Mouse (Mus musculus) telencephalon, adult 2 months (tissue): ENCODE data around the gene Gm12830.

Source experiments
- DNase-seq: peaks from one replicate; pipeline ENCODE4 v3.0.0-alpha.2; 2011; ENCODE audit warnings: low read depth, low spot score

The Gm12830 gene

DNA sequence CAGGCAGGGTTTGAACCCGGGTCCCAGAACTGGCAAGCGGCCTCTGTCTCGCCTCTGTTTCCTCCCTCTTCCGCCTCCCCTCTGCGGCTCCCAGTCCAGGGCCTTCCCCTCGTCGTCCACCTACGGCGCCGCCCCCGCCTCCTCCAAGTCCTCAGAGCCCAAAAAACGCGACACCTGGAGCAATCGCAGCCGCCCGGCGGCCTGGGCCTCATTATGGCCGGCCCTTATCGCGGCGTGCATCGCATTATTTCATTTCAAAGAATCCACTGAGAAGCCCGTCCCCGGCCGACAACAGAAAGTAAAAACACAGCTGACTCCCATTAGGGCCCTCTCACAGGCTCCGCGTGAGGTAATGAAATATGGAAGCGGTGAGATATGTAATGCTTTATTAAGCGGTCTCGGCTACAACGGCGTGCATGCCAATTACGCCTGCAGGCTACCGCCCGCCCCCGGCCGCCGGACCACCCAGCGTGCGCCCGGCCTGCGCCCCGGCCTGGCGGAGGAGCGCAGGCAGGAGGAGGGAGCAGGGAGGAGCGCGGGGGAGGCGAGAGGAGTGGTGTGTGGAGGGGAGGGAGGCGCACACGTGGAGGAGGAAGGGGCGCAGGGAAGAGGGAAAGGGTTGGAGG is at the start of gene Gm12830:
TSS of gene Gm12830 (plus strand) at position 156 of the 626 bp plus-strand sequence.
- no peak for DNase-seq

DNA sequence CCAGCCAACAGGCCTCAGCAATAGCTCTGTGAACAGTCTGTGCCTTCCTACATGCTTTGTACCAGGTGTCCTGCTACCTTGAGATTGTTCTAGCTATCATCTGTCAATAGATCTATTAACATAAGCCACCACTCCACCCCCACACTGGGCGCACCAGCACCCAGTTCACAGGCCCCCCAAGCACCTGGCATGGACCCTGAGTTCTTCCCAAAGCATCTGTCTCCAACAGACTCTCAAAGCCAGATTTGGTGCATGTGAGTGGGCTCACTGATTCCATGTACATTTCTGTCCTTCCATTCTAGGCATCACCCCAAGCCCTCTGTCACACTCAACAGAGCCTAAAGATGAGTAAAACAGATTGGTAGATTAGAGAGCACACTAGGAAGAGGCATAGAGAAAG is 48.2 kb upstream of the Gm12830 start:
- no peak for DNase-seq

GRCm38 (mm10) chr4:114777625-114778202 is 43.8 kb upstream of the Gm12830 start:
- no peak for DNase-seq

DNA sequence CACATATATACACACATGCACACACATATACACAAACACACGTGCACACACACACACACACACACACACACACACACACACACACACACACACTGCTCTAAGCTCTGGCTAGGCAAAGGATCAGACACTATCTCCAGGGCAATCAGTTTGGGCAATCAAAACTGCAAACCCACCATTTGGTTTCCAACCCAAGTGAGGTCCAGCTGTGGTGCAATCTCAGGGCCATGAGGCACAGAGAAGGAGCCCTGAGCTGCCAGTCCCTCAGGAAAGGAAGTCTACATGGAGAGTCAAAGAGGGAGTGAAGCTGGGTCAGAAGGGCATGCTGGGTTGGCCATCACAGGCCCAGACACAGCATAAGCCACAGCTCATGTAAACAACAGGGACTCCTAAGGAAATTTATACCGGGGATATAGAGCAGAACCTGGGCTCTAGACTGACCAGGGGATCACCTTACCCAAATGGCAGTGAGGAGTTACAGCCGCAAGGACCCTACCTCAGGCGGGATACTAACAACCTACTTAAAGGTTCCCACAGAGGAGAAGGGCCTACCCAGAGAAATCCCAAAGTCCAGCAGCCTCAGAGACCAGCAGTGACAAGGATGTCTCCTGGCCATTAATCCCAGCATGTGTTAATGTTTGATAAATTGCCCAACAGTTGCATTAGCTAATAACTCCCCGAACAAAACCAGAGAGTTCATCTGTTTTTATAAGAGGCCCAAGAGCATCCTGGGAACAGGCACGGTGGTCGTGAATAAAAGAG is 42.6 kb upstream of the Gm12830 start:
- DNase-seq = no peak

GRCm38 (mm10) chr4:114779475-114779757 is 42.1 kb upstream of the Gm12830 start:
- DNase-seq = no peak

GRCm38 (mm10) chr4:114779758-114780546 is 41.6 kb upstream of the Gm12830 start:
- DNase-seq = no peak

GRCm38 (mm10) chr4:114782851-114783250 is 38.7 kb upstream of the Gm12830 start:
- DNase-seq = no peak

GRCm38 (mm10) chr4:114784735-114785134 is 36.8 kb upstream of the Gm12830 start:
- DNase-seq = no peak

DNA sequence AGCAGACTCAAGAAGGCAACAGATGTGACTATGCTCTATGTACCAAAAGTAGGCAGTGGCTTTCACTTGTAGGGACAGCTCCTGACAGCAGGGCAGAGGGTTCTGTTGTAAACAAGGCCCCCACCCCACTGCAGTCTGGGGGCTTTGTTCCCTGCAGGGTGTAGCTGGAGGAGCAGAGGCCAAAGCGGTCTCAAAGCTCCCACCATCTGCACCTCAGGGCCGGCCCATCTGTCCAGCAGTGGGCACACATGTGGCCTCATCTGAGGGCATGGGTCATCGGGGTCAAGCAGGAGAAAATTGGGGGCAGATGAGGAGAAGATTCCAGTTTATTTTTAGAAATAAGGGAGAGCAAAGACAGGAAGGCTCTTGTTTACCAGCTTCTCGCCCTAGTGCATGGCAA is 32.7 kb upstream of the Gm12830 start:
- DNase-seq = no peak

- DNase-seq = no peak
Observed at GRCm38 (mm10) chr4:114791650-114792049, 29.9 kb upstream of the Gm12830 start.

DNA sequence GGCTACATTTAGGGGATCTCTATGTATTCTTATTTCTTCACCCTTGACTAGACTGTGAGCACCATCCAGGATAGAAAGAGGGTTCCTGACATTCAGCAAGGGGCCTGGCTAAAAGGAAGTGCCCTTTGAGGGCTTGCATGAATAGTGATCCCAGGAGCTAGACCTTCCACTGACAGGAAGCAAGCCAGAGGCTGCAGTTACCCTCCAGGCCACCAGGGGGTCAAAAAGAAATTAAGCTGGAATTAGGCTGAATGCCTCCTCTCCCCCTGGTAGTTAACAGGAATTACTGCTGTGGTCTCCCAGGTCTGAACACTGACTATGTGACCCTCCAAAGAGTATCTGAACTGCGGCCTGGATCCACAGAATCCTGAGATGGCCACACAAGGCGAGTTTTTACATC is 27.7 kb upstream of the Gm12830 start:
- DNase-seq = no peak

GRCm38 (mm10) chr4:114797254-114797914 is 24.1 kb upstream of the Gm12830 start:
- DNase-seq = no peak

- no peak for DNase-seq
Observed at GRCm38 (mm10) chr4:114798041-114798624, 23.4 kb upstream of the Gm12830 start.

- DNase-seq = no peak
Observed at GRCm38 (mm10) chr4:114804096-114804495, 17.4 kb upstream of the Gm12830 start.

- DNase-seq = no peak
Observed at GRCm38 (mm10) chr4:114818963-114819702, 2.4 kb upstream of the Gm12830 start.

DNA sequence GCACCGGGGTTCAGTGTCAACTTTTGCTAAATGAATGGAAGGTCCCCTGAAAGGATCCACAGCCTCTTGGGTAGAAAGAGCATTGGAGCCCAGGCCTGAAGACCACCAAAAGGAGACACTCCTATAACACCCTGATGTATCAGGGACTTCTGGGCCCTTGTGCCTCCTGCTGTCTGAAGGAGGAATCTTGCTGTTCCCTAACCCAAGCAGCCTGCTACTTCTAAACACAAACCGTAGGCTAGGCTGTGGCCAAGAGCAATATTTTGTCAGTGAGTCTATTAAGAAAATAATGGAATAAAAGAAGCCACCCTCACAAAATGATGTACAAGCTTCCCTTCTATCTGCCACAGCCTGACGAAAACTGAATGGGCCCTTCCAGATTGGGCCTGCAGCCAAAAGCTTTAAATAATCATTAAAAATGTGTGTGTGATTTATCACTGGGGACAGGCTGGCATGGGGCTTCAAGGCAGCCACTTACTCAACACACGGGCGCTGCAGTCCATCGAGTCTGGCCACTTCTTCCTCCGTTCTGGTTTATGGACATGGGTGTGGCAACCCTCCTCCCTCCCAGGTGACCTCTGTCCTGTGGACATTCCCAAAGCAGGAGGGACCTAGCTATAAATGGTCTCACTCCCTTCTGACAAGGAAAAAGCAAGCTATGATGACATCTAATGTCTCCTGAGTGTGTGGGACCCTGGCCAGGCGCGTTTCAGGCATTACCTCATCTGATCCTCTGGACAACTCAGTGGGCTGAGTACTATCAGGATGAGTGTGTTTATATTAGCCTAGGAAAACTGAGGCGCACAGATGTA is 13.5 kb downstream of the Gm12830 start:
- no peak for DNase-seq

DNA sequence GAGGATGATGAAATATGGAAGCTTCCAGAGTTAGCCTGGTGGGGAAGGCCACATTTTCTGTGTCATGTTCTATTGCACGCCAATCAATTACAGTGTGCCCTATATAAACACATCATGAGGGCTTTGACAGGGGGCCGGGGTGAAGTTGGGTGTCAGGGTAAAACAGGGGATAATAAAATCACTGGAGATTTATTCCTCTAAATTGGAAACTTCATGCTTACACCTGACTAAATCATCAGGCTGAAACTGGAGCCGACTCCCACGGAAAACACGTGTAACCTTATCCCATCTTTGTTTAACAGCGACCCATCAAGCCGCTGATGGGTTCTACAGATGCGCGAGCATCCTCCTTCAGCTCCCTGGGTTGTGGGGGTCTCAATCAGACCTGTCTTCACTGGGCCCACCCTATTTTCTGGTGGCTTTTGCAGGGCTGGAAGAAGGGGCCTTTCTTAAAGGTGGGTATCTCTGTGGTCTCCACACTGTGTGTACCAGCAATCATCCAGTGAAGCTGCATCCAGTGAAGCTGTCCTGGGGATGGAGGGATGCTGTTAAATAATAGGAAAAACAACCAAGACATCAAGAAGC is 19.9 kb downstream of the Gm12830 start:
- DNase-seq = no peak

- DNase-seq = no peak
Observed at GRCm38 (mm10) chr4:114842376-114842960, 20.9 kb downstream of the Gm12830 start.

DNA sequence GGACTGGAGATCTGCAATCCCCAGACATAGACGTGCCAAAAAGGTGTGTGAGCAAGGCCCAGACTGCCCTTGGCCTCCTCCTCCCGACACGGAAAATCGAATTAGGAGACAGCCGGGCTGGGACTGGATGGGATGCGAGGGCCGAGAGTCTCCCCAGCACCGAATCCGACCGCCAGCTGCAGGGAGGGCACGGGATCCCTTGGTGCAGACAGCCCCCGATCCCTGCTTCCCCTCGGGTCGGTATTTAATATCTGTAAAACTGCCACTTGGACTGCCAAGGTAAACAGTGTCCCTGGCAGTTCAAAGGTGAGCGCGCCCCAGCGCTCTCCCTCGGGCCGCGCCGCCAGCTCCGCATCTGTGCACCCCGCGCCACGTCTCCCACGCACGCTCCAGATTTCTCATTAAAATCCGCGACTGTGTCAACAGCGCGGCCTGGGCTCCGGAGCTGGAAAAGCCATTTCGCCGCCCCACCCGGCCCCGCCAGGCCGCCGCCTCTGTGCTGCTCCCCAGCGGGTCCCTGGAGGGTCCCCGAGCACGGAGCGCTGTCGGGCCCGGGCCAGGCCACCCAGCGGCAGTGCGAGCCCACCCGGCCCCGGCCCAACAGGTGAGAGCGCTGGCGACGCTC is 21.7 kb downstream of the Gm12830 start:
- DNase-seq = no peak
